Mouse (Mus musculus) left cerebral cortex, adult 9 months (tissue): ENCODE data around the gene Atp6v0b.

Experiments used
- DNase-seq, 2 experiments: peaks; one replicate each; pipeline ENCODE4 v3.0.0; 2022; ENCODE audit warnings: low spot score in 2 of 2

Gene Atp6v0b

GRCm38 (mm10) chr4:117836204-117836767, 50.8 kb downstream of the Atp6v0b start:
- peak; percentile 68 to 90 for DNase-seq

- DNase-seq, result peak in 1 of 2 experiments; percentile 68
Measured at GRCm38 (mm10) chr4:117835531-117836111, 51.5 kb downstream of the Atp6v0b start.

GRCm38 (mm10) chr4:117834845-117835530, 52.1 kb downstream of the Atp6v0b start:
- peak in 1 of 2 experiments; percentile 49 for DNase-seq

GRCm38 (mm10) chr4:117834457-117834844, 52.7 kb downstream of the Atp6v0b start, which contains the start of gene Slc6a9:
Gene Slc6a9 (plus strand): TSS chr4:117834506.
- no peak for DNase-seq
